Mouse (Mus musculus): ENCODE results near the gene Qser1.

Qser1 gene

DNA sequence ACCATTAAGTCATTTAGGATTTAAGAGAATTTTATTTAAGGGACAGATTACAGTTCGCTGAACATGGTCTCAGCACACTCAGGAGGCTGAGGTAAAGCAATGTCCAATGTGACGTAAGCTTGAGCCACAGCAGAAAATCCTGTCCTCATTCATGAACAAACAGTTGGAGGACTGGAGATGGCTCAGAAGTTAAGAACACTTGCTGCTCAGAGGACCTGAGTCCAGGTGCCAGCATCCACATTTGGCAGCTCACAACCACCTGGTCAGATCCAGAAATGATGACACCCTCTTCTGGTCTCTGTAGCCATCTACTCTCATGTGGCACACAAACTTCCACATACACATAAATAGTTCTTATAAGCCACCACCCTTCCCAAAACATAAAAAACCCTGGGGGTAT, 76.9 kb downstream of the Qser1 start:
- no peak for DNase-seq (ENCODE audit: extremely low spot score, low read depth, low spot score)

DNA sequence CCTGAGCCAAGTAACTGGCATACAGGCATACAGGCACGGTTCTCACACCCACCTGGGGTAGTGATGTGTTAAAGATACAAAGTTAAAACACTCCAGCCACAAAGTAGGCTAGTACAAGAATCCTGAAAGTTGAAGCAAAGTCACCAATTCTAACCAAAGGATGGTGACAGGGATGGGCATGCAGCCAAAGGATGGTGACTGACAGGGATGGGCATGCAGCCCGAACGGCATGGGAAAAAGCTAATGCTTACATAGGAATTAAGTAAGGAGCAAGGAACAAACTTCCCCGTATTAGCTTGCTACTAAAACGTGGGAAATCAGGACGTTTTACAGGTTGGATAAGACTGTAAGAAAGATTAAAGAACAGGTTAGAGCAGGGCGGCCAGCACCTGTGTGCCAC, 80.3 kb downstream of the Qser1 start:
- DNase-seq (ENCODE audit: extremely low spot score, low read depth, low spot score) = no peak

DNA sequence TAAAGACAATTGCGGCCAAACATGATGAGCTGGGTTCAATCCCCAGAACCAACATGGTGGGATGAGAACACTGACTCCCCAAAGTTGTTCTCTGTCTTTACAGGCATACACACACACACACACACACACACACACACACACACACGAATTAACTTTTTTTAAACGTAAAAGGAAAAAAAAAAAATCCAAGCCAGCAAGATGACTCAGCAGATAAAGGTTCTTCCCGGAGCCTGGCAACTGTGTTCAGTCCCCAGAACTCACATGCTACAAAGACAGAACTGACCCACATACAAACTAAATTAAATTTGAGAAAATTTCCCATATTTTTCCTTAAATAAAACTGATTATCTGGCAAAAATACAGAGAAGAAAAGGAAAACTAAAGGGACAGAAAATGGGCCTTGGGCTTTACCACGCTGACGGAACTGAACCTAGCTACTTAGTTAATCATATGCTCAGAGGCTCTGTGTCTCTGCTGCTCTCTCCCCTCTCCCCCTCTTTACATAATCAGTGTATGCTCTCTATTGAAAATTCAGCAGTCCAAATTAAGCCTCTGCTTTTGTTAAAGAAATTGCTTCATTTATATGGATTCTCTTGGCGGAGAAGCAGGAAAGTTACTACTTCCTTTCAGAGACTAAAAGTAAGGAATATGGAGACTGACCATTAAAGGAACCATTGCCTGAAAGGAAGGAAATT, 83.9 kb downstream of the Qser1 start:
- DNase-seq (ENCODE audit: extremely low spot score, low read depth, low spot score) = no peak

DNA sequence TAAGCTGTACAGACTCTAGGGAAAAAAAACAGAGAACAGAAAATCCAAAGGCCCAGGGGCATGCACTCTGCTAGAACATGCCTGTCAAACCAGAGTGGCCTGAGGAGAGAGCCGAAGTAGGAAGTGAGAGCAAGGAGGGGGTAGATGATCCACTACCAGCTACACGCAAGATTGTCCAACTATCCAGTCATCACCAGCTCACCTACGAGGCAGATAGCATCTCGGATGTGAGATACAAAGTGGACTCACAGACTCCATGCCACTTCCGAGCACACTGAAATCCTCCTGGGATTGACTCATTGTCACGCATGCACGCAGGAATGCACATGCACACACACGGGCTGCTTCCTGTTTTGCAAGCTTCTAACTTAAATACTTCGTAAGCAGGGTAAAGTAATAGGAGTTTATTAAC, 84.5 kb downstream of the Qser1 start:
- DNase-seq (ENCODE audit: extremely low spot score, low read depth, low spot score) = no peak

DNA sequence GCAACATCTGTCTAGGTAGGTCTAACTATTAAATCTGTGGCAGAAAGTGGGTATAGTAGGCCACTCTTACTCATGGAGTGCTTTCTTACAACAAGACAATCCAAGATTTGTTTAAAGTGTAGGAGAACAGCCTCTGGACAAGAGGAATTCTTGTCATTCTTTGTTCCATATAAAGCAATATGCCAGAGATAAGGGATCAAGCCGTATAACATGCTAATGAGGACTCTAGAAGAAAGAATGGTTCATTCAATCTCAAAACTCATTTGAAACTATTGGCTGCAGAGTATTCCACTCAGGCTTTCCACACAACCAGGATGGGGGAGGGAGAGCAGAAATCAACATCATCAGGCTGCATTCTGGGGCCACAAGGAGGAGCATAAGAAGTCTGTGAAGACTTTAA, 89.2 kb downstream of the Qser1 start:
- no peak for DNase-seq (ENCODE audit: extremely low spot score, low read depth, low spot score)

DNA sequence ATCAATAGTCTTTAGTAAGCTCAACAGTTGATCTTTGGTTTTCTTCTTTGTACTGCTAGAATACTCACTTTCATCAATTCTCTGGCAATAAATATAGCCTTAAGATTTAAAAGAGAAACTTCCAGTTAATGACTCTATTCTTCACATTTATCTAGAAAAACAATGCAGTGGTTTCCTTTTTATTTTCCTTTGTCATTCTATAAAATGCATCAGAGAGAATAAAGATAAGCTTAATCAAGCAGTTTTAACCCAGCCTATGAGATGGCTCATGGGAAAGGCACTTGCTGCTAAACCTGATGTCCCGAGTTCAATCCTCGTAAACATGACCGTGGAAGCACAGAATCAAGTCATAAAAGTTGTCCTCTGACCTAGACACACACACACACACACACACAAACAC, 94.5 kb downstream of the Qser1 start:
- DNase-seq (ENCODE audit: extremely low spot score, low read depth, low spot score) = no peak

DNA sequence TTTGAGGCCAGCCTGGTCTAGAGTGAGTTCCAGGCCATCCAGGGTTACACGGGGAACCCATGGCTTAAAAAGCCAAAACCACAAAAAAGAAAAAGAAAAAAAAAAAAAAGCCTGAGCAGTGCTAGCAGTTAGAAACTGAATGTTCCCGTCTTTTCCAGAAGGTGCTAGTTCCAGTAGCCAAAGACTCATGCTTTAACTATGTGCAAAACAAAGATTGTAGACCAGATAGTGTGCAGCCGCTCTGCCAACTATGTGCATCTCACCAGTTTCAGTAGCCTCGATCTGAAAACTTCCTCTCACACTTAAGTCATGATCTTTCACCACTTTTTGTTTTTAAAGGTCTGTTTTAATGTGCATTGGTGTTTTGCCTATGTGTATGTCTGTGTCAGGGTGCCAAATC, 98.7 kb downstream of the Qser1 start:
- no peak for DNase-seq (ENCODE audit: extremely low spot score, low read depth, low spot score)

DNA sequence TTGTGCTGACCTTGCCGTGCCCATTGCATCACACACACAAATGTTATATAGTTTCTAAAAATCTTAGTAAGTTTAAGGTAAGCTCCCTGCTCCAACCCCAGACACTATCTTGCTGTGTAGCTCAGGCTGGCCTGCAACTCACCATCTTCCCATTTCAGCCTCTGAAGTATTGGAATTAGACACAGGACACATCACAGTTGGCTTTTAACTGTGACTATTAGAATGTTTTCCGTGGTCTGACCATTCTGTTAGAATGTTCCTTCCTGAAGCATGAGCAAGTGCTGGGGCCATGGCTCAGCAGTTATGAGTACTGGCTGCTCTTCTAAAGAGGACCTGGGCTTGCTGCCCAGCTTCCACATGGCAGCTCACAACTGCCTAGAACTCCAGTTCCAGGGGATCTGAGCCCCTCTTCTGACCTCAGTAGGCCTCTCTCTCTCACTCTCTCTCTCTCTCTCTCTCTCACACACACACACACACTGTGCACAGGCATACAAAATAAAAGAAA, 99.3 kb downstream of the Qser1 start:
- DNase-seq (ENCODE audit: extremely low spot score, low read depth, low spot score) = no peak

DNA sequence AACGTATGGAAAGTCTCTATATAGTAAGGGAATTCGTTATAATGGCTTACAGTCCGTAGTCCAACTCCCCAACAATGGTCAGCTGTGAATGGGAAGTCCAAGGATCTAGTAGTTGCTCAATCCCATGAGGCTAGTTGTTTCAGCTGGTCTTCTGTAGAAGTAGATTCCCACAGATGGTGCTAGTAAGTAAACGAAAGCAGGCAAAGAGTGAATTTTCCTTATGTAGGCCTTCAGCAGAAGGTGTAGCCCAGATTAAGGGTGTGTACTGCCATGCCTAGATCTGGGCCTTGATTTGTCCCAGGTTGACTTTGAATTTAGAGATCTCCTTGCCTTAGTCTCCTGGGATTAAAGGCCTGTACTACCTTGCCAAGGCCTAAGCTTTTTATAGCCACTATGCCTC, 100.3 kb downstream of the Qser1 start, which contains the start of gene Pin1rt1:
Gene Pin1rt1 (minus strand): TSS at position 101 of the 400 bp plus-strand sequence.
- DNase-seq (ENCODE audit: extremely low spot score, low read depth, low spot score) = no peak

DNA sequence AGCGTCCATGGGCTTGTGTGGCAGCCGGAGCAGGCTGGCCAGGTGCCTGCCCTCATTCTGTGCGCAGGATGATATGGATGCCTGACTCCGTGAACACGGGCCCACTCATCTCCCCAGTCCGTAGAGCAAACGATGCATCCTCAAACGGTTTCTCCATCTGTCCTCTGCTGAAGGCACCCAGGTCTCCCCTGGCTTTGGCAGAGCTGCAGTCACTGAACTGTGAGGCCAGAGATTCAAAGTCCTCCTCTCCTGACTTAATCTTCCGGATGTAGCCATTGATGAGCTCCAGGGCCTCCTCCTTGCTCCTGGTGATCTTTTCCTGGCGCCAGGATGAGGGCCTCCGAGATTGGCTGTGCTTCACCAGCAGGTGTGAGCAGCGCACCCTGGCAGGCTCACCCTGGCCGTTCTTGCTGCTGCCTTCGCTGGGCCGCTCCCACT, 102.3 kb downstream of the Qser1 start:
- no peak for DNase-seq (ENCODE audit: extremely low spot score, low read depth, low spot score)

DNA sequence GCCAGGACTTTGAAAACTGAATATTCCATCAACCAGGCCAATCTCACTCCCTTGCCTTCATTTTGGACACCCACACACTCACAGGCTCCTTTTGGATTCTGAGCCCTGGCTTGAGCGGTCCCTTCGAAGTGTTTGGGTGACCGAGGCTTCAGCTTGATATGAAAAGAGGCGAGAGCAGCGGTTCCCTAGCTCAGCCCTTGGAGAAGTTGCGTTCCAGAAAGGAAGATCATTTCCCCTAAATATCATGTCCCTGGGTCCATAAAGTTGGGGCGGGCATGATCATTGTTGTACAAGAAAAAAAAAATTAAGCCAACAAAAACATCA, 104.1 kb downstream of the Qser1 start:
- no peak for DNase-seq (ENCODE audit: extremely low spot score, low read depth, low spot score)

DNA sequence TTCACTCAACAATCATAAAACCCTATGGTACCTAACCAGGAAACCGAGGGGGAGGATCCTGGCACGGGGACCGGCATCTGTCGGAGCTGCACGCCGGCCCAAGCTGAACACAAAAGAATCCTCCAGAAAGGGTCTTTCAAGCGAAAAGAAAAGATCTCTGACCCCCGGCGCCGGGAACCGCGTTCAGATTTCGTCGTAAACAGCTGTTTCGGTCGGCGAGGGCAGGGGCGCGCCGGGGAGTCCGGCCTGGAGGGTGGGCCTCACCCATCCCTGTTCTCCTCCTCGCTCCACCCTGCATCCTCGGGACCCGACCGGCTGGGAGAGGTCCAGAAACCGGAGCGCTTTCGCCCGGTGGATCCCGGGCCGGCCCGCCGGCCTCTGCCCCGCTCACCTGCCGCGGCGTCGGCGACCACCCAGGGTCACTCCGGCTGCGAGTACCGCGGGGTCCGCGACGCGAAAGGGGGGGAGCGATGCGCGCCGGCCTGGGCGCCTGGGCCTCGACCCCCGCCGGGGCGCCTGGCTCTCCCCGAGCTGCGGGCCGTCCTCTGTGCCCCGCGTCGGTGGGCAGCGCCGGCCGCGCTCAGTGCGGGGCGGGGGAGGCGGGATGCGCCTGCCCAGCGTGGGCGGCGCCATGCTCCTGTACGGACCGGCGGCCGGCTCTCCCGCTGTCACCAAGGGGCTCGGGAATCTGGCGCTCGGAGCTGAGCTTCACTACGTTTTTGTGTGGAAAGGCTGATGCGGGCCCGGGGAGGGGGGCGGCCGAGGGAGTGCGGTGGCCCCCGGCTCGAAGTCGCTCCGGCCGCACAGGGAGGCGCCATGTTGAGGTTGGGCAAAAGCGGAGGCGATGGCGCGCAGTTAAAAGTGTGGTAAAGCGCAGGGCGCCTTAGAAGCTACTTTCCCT, 104.7 kb downstream of the Qser1 start, which contains the start of gene Tcp11l1:
Gene Tcp11l1 (minus strand): TSS at position 585 of the 901 bp plus-strand sequence.
- DNase-seq (ENCODE audit: extremely low spot score, low read depth, low spot score) = no peak

DNA sequence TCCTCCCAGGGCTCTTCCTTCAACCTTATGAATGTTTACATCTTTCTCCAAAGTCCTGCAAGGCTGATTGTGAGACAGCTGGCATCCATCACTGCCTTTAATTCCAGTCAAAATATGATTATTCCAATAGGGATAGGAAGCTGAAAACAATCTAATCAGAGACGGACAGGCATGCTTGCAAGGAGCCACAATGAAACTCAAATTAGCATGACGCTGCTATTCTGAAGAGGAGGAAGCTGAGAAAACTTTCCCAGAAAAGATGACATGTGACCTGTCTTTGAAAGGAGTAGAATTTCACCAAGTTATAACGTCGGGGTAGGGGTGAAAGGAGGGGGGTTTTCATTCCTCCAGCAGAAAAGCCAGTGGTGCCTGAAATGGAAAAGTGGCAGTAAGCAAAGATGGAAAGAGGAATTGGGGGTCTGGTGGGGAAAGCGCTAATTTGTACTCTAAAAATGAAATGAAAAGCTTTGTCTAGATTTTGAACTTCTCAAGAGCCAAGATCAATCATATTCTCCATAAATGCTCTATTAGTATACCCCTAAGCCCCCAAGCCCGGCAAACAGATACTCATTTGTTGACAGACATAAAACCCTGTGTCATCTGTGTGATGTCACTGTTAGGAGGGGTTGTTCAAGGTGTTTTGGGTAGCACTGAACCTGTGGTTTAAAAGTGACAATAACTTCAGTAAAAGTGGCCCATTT, 105.7 kb downstream of the Qser1 start:
- DNase-seq (ENCODE audit: extremely low spot score, low read depth, low spot score) = no peak

DNA sequence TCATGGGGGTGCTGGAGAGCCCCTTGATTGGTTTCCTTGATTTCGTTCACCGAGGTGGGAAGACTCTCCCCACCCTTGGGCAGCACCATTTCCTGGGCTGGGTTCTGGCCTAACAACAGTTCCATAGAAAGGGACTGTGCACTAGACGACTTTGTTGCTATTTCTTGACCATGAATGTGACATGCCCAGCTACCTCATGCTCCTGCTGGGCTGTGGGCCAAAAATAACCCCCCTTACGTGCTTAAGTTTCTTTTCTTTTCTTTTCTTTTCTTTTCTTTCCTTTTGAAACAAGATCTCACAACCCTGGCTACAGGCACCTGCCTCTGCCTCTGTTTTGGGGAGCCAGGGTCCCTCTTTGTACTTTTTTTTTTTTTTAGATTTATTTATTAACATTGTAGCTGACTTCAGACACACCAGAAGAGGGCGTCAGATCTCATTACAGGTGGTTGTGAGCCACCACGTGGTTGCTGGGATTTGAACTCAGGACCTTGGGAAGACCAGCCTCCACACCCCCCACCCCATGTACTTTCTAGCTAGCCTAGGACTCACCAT, 106.7 kb downstream of the Qser1 start:
- no peak for DNase-seq (ENCODE audit: extremely low spot score, low read depth, low spot score)
